Mouse (Mus musculus) right cerebral cortex, postnatal 4 days (tissue): ENCODE data around the gene Dolpp1.

Source experiments
- DNase-seq: peaks from one replicate; pipeline ENCODE4 v3.0.0-alpha.2; 2022

The Dolpp1 gene

DNA sequence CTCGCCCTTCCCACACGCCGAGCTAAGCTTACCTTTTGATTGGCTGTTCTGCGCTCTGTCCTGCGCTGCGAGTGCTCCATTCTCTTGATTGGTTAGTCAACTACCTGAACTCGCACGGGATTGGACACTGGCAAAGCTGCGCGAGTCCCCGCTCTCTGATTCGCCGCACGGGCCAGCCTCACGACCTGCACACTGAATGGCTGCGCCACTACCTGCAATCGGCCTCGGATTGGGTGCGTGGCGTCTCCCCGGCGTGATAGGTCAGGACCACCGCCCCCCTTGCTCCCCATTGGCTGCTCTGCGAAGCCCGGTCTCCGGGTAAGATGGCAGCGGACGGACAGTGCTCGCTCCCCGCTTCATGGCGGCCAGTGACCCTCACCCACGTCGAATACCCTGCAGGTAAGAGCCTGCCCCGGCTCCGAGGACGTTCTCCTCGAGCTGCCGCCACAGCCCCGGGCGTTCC, at the start of gene Dolpp1:
Gene Dolpp1, plus strand, starts transcription at position 141 of the 463 bp plus-strand sequence.
- DNase-seq, result peak; percentile 96

DNA sequence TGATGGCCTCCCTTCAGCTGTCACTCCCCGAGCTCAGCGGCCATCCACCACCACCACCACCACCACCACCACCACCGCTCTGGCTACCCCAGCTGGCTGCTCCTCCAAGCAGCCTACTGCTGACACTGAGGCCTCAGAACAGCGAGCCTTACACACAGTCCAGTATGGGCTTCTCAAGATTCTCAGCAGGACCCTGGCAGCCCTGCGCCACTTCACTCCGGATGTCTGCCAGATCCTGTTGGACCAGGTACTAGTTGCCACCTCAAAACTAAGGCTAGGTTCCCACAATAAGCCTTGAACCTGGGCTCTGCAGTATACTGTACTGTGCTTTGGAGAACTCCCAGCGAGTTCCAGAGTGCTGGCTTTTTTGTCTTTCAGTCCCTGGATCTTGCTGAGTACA, 49.5 kb upstream of the Dolpp1 start:
- no peak for DNase-seq

DNA sequence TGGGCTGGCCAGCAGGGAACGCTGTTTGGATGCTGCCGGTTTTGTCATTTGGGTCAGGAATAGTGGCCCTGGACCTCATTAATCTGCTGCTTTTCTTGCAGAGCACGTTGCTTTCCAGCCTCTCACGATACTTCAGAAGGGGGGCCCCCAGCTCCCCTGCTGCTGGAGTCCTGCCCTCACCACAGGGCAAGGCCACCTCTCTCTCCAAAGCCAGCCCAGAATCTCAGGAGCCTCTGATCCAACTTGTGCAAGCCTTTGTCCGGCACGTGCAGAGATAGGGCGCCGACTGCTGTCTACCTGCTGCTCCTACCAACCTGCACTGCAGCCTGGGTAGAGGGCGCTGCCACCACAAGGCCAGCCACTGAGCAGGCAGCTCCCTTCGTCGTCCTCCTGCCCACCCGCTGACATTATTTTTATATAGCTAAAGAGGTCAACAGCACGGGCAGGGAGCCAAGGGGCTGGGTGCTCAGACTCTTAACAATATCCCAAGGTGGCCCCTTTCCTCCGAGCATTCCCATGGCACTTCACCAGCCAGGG, 48.4 kb upstream of the Dolpp1 start:
- DNase-seq, result peak; percentile 55

DNA sequence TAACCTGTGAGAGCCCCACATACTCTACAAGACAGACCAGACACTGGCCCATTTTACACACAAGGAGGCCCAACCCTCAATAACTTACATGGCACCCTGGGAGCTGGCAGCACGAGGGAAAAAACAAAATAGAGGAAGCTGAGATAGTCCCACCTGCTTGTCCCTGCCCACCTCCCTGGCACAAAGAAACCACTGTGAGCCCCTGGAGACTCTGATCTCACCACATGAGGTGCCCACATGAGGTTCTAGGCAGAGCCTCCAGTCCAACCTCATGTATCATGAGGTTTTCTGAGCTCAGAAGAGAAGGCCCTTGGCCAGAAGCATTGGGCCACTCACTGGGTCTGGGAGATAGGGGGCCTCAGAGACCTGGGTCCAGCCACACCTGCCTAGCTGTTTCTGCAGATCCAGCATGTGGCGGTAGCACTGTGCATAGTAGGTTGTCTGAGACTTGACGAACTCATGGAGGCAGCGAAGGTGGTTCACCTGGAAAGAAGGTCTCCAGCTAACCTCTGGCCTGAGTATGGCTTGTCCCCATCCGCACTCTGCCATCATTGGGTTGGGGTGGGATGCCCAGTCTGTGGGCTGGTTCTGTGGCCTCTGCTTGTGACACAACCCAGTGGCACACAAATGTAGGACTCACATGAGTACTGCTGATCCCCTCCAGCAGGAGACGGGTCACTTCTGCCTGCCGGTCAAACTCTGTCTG, 45.9 kb upstream of the Dolpp1 start:
- DNase-seq, result no peak

DNA sequence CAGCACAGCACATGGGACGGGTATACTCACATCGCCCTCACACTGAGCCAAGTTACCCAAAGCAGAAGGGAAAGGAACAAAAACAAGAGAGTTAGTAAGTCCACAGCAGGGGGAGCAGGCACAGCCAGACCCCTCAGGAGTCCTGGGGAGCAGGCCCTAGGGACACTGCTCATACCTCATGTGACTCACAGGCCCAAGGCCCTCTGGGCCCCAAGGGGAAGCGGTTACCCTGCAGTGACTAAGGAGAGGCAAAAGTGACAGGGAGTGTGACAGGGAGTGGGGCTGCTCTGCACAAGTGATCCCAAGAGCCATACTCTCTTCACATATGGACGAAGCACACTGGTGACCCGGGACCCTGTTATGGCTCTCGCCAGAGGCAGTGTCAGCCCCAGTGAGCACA, 42.9 kb upstream of the Dolpp1 start:
- no peak for DNase-seq

DNA sequence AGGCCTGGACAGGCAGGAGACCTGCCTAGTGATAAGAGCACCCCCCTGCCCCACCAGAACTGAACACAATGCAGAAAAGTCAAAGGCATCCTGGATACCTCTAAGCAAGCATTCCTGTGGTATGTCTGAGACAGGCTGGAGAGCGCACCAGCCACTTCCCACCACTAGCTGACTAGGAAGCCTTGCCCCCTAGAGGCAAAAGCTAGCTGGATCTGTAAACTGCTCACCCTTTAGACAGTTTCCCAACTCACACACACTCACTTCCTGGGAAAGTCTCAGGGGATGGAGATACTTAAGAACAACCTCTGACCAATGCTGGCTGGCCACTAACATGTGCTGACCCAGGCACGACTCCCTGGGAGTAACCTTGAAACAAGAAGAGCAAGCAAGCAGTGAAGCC, 40.9 kb upstream of the Dolpp1 start:
- DNase-seq, result no peak

DNA sequence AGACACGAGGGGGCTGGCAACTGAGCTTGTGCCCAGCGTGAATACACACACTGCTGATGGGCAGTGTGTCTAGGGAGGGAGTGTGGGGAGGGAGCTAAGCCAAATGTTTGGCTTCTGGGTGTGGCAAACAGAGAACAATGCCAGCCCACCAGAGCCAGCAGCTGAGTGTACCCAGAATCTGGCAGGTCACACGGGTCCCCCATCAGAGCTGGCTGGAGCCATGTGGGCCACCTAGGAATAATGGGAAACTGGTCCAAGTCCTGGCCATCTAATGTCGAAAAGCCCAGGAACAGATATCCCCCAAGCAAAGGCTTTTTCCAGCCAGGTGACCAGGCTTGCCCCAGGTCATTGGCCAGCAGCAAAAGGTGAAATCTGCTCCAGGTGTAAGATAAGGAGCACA, 36.2 kb upstream of the Dolpp1 start:
- no peak for DNase-seq

DNA sequence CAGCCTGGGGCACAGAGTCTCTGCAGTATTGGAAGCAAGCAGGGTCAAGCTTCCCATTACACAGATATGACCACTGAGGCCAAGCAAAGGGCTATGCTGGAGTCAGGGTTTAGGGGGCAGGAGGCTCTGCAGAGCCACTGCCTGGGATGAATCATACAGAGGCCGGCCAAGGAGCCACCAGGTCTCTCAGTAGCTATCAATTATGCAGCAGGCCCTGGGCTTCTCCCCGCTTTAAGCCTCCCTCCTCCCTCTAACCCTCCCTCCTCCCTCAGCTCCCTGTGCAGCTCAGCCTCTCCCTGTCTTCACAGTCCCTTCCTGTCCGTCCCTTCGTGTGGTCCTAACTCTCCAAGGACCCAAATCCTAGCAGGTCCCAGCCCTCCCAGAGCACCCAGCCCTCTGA, 35.8 kb upstream of the Dolpp1 start:
- DNase-seq, result no peak

DNA sequence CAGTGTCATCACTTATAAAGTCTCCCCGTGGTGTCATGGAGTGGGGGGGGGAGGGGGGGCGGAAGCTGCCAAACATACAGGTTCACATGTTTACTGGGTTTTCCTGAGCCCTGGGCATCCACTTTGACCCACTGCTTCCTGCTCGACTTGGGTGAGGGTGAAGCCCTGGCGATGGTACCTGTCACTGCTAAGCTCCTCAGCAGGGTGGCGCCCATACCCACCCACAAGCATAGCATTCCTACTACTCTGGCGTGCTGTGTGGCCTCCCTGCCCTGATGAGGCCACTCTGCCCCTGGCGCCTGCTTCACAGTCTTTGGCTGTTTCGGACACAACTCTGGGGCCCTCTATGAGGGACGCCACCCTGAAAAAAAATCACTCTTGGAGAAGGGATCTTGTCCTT, 35.1 kb upstream of the Dolpp1 start:
- no peak for DNase-seq

DNA sequence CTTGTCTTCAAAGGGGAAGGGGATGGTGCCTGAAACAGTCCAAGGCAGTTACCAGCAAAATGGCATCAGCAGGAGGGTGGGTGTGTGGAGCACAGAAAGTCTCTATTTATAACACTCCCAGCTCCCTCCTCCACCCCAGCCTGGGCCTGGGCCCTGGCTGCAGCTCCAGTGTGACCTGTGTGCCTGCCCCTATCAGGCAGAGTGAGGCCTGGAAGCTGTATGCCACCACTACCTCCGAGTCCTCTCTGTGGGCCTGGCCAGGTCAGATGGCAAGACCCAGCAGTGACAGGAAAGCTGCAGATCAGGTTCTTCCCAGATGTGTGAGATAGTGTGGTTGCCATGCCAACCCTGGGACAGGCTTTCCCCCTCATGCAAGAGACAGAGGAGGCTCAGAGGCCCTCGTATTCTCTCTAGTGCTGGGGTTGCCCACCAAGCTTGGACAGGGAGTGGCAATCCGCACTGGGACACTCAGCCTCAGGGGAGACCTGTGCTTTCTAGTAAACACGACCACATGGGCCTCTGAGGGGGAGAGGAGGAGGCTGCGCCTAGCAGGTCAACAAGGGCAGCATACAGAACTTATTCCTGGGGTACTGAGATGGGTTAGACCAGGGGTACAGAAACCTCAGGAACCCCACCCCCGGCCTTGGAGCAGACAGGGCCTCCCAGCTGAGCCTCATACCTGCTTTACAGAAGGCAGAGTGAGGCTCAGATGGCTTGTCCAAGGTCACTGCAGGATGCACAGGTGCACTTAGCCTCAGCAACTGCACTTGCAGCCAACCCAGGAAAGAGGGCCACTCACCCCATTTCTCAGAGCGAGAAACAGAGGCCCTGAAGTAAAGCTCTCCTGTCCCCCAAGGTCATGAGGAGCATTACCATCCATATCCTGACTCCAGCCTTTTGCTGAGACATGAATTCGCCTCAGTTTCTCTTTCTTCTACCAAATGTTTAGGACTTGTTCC, 34.2 kb upstream of the Dolpp1 start:
- DNase-seq, result no peak

DNA sequence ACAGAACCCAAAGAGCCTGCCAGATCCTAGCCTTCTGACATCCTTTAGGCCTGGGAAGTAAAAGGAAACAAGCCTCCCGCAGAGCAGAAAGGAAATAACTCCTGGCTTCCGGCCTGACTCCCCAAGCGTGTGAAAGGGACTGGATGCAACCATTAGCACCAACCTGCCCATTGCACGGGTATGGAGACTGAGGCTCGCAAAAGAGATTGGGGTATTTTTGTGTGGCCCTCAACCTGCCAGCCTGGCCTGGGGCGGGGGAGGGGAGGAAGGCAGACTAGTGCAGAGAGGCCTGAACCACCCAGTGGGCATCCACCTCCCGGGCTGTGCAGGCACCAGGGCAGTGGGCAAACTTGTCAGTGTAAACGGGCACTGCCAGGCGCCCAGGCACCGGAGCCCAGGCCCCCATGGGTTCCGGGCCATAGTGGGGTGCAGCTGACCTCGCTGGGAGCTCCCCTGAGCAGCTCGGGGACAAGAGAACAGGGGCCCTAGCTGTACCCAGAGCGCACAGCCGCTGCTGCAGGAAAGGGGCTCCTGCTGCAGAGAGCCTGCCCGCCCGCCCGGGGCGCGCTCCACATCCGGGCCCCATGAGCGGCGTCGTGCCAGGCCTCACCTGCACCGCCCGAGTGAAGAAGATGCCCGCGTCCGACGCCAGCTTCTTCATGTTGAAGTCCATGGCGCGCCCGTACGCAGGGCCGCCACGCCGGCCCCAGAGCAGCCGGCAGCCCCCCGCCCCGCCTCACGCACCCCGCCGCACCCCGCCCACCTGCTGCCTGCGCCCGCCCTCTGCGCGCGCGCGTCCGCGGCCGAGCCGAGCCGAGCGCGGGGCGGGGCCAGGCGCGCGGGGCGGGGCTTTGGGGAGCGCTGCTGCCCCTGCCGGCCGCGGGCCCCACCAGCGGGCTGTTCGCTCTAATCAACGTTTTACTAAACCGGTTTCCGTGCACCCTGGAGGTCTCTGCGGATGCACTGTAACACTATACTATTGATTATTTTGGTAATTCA, 33.2 kb upstream of the Dolpp1 start, which contains the start of gene Sh3glb2:
Gene Sh3glb2, minus strand, starts transcription at position 805 of the 999 bp plus-strand sequence.
- peak; percentile 88 for DNase-seq

DNA sequence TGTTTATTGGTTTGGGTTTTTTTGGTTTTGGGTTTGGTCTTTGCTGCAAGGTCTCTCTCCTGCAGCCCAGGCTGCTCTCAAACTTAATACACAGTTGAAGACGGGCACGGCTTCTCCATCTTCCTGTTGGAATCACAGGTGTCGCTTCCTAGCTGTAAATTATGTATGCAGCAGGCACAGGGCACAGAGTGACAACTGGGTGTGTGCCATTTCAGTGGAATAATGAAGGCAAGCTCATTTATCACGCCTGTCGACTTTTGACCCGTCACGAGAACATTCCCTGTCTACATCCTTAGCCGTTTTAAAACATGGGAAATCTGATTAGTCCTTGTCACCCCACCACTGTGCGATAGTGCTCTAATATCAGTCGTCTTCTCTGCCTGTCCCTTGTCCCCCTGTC, 31.4 kb upstream of the Dolpp1 start:
- no peak for DNase-seq

DNA sequence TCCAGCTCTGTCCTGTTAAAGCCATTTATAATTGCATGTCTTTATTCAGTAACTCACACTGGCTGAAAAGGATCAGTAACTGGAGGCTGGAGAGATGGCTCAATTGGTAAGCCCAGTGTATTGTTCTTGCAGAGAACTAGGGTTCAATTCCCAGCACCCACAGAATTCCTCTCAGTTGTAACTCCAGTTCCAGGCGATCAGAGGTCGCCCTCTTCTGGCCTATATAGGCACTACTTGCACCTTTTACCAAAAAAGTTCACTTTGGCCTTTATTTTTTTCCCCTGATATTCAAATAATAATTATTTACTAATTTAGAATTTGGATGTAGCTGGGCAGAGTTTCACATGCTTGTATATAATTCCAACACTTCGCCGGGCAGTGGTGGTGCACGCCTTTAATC, 29.2 kb upstream of the Dolpp1 start:
- no peak for DNase-seq

DNA sequence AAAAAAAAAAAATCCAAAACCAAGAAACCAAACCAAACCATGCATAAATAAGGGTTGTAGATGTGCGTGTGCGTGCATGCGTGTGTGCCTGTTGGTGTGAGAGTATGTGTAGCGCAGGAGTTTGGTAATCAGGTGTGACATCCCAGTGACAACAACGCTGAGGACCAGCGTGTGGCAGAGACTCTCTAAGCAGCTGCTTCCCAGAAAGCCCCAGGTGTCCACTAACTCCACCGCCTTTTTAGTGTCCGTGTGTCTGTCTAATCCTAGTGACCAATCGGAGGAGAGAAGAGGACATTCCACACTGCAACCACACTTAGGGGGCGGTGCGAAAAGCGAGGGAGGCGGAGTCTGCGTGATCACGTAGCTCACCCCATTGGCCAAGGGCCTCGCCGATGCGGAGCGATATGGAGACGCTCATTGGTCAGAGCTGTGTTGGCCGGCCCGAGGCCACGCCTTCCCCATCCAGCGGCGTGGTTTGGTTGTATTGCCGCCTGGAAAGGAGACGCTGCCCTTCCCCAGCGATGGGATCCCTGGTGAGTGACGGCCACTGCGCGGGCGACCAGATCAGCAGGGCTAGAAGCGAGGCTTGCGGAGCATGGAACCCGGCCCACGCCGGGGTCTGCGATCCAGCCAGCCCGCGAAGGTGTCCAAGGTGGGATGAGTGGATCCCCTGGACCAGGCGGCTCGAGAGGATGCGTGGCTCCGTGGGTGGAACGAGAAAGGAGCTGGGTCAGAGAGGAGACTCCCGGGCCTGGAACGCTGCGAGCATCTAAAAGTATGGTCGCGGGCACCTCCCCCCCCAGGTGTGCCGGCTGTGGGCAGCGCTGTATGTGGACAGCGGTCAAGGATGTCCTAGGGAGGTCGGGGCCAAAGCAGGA, 28.0 kb upstream of the Dolpp1 start, which contains the start of gene Miga2:
Gene Miga2, plus strand, starts transcription at position 461 of the 878 bp plus-strand sequence.
- DNase-seq, result peak; percentile 93

DNA sequence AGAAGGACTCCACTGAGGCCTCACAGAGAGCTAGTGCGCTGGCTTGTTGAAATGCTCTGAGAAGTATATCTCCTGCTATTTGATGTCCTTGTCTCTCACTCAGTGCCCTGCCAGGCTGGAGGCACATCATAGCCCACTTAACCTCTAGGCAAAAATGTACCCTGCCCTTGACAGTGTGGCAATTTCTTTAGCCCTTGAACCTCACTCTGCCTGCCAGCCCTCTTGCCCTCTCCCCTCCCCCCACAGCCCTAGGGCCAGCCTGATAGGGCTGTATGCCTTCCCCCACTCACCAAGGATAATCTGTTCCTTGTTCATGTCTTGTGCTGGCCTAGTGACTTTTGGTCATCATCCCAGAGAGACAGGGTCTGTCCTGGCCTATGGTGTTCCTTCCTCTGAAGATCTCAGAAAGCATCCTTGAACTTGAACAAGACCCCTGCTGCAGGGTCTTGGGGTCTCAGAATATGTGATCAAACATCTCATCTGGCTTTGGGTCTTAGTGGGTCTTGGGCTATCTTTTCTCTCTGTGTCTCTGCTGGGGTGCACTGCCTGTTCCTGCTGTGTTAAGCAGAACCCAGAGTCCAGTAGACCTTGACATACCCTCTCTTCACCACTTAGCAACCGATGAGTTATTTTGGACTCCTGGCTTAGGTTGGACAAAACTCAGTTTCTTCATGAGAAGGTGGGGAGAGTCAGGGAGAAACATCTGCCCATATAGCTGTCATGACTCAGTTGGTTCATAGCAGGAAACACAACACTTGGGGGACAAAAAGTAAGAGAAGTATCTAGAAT, 26.6 kb upstream of the Dolpp1 start:
- DNase-seq, result no peak

DNA sequence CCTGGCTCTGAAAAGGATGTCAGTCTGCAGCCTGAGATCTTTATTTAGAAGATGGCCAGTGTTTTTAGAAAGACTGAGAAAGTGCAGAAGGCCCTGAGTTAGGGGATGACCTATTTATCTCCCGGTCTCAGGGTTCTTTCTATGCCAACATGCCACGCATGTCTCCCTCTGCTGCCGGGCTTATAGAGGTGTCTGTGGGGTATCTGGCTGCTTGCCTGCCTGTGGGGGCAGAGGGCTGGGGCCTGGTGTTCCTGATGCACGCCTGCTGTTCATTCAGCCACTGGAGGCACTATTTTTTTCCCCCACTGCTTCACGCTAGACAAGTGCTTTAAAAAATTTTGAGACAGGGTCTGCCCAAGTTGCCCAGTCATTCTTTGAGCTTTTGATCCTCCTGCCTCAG, 25.9 kb upstream of the Dolpp1 start:
- DNase-seq, result no peak

DNA sequence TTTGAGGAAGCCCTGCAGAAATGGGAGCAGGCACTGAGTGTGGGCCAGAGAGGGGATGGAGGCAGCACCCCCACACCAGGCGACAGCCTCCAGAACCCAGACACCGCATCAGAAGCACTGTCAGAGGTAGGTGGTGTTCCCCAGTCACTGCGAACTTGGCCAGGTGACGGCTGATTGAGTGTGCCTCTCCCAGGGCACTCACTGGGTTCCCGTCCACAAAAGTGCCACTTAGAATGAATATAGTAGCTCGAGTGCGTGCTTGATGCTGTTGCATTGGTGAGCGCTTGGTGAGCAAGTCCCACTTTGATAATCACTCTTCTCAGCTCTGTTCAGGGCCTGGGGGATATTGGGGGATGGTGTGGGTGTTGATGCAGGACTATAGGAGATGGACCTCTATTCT, 20.5 kb upstream of the Dolpp1 start:
- no peak for DNase-seq

DNA sequence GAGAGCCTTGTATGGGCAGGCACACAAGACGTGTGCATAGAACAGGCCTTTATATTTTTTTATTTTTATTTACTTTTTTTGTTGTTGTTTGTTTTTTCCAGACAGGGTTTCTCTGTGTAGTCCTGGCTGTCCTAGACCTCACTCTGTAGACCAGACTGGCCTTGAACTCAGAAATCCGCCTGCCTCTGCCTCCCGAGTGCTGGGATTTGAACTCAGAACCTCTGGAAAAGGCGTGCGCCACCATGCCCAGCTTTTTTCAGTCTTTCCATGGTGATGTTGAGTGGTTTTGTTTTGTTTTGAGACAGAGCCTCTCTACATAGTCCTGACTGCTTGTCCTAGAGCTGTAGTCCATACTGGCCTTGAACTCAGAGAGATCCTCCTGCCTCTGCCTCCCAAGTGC, 19.3 kb upstream of the Dolpp1 start:
- DNase-seq, result no peak

DNA sequence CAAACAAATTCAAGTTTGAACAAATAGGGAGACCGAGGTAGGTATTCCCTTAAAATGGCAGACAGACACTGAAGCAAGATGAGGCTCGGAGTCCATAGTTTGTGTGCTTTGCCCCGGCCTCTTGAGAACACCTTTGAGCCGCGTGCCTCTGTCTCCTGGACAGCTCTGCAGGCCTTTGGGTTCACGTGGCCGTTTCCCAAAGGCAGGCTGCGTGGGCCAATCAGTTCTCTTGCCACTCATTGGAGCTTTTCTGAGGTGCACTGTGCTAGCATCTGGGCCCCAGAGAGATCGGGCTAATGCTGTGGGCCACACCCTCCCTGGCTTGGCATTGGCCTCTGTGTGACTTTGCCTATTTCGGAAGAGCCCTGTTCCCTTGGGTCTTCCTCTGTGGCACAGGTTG, 16.2 kb upstream of the Dolpp1 start:
- no peak for DNase-seq

DNA sequence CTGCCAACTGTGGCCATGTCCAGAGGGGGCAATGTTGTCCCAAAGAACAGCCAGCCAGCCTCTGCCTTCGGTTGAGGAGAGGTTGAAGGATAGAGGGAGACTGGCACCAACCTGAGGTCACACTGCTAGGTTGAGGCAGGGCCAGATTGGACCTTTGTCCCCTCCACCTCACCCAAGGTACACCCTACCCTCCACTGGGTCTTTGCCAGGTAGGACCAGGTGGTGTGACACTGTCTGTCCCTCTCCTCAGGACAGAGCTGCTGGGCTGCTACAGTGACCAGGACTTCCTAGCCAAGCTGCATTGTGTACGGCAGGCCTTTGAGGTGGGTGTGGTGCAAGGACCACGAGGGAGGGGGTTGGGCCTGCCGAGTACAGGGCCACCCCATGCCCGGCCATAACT, 14.3 kb upstream of the Dolpp1 start:
- DNase-seq, result no peak
